Mouse (Mus musculus) CD8-positive naive resting alpha-beta T cell, adult 2 months (primary cell): Measurements from ENCODE around the gene Adam11.
"Not testable (repeated sequence)": the region's sequence is repeated elsewhere in the genome, so short reads cannot be mapped to it uniquely, and the experiment has no call there.

Source experiments
- DNase-seq, 2 experiments: peaks; one replicate each; pipeline ENCODE4 v3.0.0; 2022; ENCODE audit warnings: low read depth in 2 of 2, low spot score in 2 of 2

The Adam11 gene

GRCm38 (mm10) chr11:102761309-102762210 is at the start of gene Adam11:
Gene Adam11 (plus strand): TSS chr11:102761439.
- DNase-seq = no peak

GRCm38 (mm10) chr11:102712411-102712810 is 48.8 kb upstream of the Adam11 start:
- no peak for DNase-seq

- DNase-seq = not testable (repeated sequence)
These were observed 46.7 kb upstream of the Adam11 start for GRCm38 (mm10) chr11:102714578-102714977.

- DNase-seq = no peak
These were observed 45.1 kb upstream of the Adam11 start for GRCm38 (mm10) chr11:102716135-102716534.

- DNase-seq = no peak
These were observed 35.7 kb upstream of the Adam11 start for GRCm38 (mm10) chr11:102725574-102725973.

GRCm38 (mm10) chr11:102728614-102729013 is 32.6 kb upstream of the Adam11 start:
- DNase-seq = peak in 1 of 2 experiments; percentile 15

- DNase-seq = no peak
These were observed 31.4 kb upstream of the Adam11 start for GRCm38 (mm10) chr11:102729835-102730234.

GRCm38 (mm10) chr11:102731366-102731765 is 29.9 kb upstream of the Adam11 start:
- no peak for DNase-seq

- no peak for DNase-seq
These were observed 28.1 kb upstream of the Adam11 start for GRCm38 (mm10) chr11:102733146-102733545.

- no peak for DNase-seq
These were observed 26.3 kb upstream of the Adam11 start for GRCm38 (mm10) chr11:102734961-102735360.

- DNase-seq = no peak
These were observed 23.2 kb upstream of the Adam11 start for GRCm38 (mm10) chr11:102738046-102738445.

- peak; percentile 44 to 63 for DNase-seq
These were observed 21.8 kb upstream of the Adam11 start for GRCm38 (mm10) chr11:102739278-102739966.

- DNase-seq = no peak
These were observed 20.6 kb upstream of the Adam11 start for GRCm38 (mm10) chr11:102740634-102741033.

GRCm38 (mm10) chr11:102741129-102741950 is 19.9 kb upstream of the Adam11 start:
- no peak for DNase-seq

- no peak for DNase-seq
These were observed 19.2 kb upstream of the Adam11 start for GRCm38 (mm10) chr11:102742066-102742465.

- DNase-seq = no peak
These were observed 18.4 kb upstream of the Adam11 start for GRCm38 (mm10) chr11:102742843-102743242.

- no peak for DNase-seq
These were observed 16.5 kb upstream of the Adam11 start for GRCm38 (mm10) chr11:102744746-102745145.

- DNase-seq = no peak
These were observed 13.4 kb upstream of the Adam11 start for GRCm38 (mm10) chr11:102747866-102748265.

- no peak for DNase-seq
These were observed 12.9 kb upstream of the Adam11 start for GRCm38 (mm10) chr11:102748381-102748780.

GRCm38 (mm10) chr11:102749712-102750111 is 11.5 kb upstream of the Adam11 start:
- DNase-seq = no peak

- DNase-seq = no peak
These were observed 8.2 kb upstream of the Adam11 start for GRCm38 (mm10) chr11:102752896-102753590.
